Mouse (Mus musculus): ENCODE results near the gene Ern1. TPM values are rescaled to one million over a fixed set of nuclear protein-coding genes. Genes with fewer than 3 reads are reported as not detected.

Gene Ern1
- polyA plus RNA-seq, 1 experiment from 2014 or later: 7.5 TPM

DNA sequence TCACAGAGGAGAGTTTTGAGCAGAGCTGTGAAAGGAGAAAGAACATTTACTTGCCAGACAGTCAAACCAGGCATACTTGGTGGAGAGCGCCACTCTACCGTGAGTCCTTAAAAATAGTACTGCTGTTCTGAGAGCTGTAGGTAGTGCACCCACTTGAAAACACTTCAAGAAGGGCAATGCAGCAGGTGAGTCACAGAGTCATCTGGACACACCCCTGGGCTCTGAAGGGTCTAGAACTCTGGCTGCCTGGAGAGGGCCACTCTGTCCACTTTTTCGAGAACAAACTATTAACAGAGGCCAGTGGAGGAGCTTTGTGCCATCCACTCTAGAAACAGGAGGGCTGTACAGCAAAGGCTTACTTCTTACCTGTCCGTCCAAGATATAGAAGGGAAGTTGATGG is 61.2 kb downstream of the Ern1 start:
- Histone ChIP-seq H3K27me3 (replicated peaks; ENCODE audit: control insufficient read depth, insufficient read depth, low read length) (no peaks in the 10 kb centered on the region), H3K4me3 (ENCODE audit: low read depth, low read length) (no peak overlapping the region), H3K27ac (ENCODE audit: low read depth, low read length) (no peak overlapping the region), H3K4me1 (replicated peaks; ENCODE audit: control insufficient read depth, insufficient read depth, low read length) (no peaks in the 10 kb centered on the region), H3K4me2 (no peak overlapping the region), H3K9me3 (ENCODE audit: control insufficient read depth, low read length) (no peaks in the 10 kb centered on the region), H3K9ac (ENCODE audit: low read depth, low read length) (no peak overlapping the region), H3K36me3 (ENCODE audit: control insufficient read depth, insufficient read depth, low read length) (no peaks in the 10 kb centered on the region)
- 88% methylated on average over 4 of the region's 4 CpGs for WGBS
- DNase-seq (ENCODE audit: low spot score) (no peak), ATAC-seq (replicated peaks; ENCODE audit: low FRiP score) (no peak)

DNA sequence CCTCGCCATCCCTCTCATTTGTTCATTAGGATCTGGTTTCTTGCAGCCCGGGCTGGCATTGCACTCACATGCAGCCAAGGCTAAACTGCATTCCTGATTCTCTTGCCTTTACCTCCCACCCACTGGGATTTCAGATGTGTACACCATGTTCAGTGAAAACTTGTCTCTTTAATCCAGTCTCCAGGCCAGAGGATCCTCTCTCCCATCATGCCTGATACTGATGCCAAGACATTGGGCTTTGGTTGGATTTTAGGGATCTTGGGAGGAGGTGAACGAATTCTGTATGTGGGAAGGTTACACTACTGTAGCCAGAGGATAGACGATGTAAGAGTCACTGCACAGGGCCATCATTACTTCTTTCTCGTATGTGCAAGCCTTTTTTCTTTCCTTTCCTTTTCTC is 62.5 kb downstream of the Ern1 start:
- 91% methylated on average over 5 of the region's 5 CpGs for WGBS
- ATAC-seq (replicated peaks; ENCODE audit: low FRiP score): no peak
- H3K27ac ChIP-seq (ENCODE audit: low read depth, low read length): no peak overlapping the region

DNA sequence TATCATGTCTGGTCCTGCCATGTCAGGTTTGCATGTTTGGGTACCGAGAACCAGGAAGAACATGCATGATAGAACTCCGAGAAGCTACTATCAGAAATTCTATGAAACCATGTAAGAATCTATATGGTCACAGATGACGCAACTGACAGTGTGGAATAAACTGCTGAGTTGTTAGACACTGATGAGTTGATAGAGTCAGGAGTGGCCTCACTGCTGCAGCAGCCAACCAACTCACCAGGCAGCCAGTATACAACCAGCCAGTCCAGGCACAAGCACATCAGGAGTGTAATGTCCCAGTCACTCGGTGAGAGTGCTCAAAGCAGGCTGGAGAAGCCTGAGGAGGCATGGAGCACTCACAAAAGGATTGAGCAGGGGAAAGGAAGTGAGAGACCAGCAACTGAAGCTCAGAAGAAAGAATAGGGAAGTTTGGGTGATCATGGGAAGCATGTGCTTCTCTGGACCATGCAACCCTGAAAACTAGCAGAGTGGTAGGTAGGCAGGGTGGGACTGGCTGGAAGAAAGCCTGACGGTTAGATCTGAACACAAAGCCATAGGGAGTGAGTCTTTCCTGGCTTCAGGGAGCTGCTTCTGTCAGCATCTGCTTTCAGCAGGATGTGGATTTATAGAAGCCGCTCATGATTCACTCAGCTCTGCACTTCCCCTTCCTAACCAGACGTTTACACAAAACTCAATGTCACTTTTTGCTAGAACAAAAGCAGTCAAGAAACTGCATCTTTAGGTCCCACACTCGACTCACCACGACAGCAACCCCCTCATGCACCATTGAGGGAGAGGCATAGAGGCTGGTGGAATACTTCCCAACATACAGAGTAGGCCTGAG is 68.2 kb downstream of the Ern1 start:
- H3K9ac ChIP-seq (ENCODE audit: low read depth, low read length): no peak overlapping the region
- no peak overlapping the region for H3K4me3 ChIP-seq (ENCODE audit: low read depth, low read length)
- H3K4me2 ChIP-seq: no peak overlapping the region
- H3K9me3 ChIP-seq (ENCODE audit: control insufficient read depth, low read length): no peaks in the 10 kb centered on the region
- peaks cover 3% of the 10 kb centered on the region; the same call in 1 of the 2 replicates for H3K4me1 ChIP-seq (replicated peaks; ENCODE audit: control insufficient read depth, insufficient read depth, low read length)
- peak overlapping the region; percentile 47 for H3K27ac ChIP-seq (ENCODE audit: low read depth, low read length)
- H3K27me3 ChIP-seq (replicated peaks; ENCODE audit: control insufficient read depth, insufficient read depth, low read length): no peaks in the 10 kb centered on the region
- ATAC-seq (replicated peaks; ENCODE audit: low FRiP score) (no peak), DNase-seq (ENCODE audit: low spot score) (no peak)
- 0 out of 2 replicates have a peak, but pooled peaks cover 2% of the 10 kb centered on the region for H3K36me3 ChIP-seq (ENCODE audit: control insufficient read depth, insufficient read depth, low read length)
- WGBS: 64% methylated on average over 9 of the region's 9 CpGs

More for the DNA sequence above, 62.5 kb downstream of the Ern1 start:
- Histone ChIP-seq H3K9ac (ENCODE audit: low read depth, low read length) (no peak overlapping the region), H3K27me3 (replicated peaks; ENCODE audit: control insufficient read depth, insufficient read depth, low read length) (no peaks in the 10 kb centered on the region), H3K36me3 (ENCODE audit: control insufficient read depth, insufficient read depth, low read length) (no peaks in the 10 kb centered on the region), H3K4me2 (no peak overlapping the region), H3K9me3 (ENCODE audit: control insufficient read depth, low read length) (no peaks in the 10 kb centered on the region), H3K4me1 (replicated peaks; ENCODE audit: control insufficient read depth, insufficient read depth, low read length) (no peaks in the 10 kb centered on the region), H3K4me3 (ENCODE audit: low read depth, low read length) (no peak overlapping the region)
- DNase-seq (ENCODE audit: low spot score): no peak

DNA sequence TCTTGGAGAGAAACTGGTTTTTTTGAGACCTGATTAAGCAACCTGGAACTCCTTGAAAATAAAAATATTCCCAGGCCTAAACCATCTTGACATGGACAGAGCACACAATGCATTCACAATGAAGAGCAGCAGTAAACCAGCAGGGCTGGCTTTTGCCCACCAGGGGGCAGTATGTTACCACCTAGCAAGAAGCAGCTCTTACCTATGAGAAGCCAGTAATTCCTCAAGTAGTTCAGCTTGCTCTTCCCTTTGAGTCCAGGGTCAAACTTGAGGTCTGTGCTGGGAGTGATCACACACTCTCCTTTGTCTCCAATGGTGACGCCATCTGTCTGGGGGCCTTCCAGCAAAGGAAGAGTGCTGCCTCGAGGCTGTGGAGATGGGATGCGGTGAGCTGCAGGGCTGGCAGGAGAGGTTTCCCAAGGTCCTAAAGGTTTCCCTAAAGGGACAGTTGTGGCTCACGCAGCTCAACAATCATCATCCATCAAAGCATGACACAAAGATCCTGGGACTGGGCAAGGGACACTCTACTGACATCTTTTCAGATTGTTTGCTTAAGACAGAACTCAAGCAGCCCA is 68.9 kb downstream of the Ern1 start:
- Histone ChIP-seq H3K36me3 (ENCODE audit: control insufficient read depth, insufficient read depth, low read length) (0 out of 2 replicates have a peak, but pooled peaks cover 2% of the 10 kb centered on the region), H3K4me3 (ENCODE audit: low read depth, low read length) (no peak overlapping the region), H3K4me1 (replicated peaks; ENCODE audit: control insufficient read depth, insufficient read depth, low read length) (peaks cover 3% of the 10 kb centered on the region; the same call in 1 of the 2 replicates), H3K4me2 (no peak overlapping the region), H3K27me3 (replicated peaks; ENCODE audit: control insufficient read depth, insufficient read depth, low read length) (no peaks in the 10 kb centered on the region), H3K27ac (ENCODE audit: low read depth, low read length) (no peak overlapping the region), H3K9ac (ENCODE audit: low read depth, low read length) (no peak overlapping the region), H3K9me3 (ENCODE audit: control insufficient read depth, low read length) (no peaks in the 10 kb centered on the region)
- peak; percentile 80 for DNase-seq (ENCODE audit: low spot score)
- ATAC-seq (replicated peaks; ENCODE audit: low FRiP score): peak; percentile 47; the same call in 1 of the 2 replicates
- 49% methylated on average over 4 of the region's 4 CpGs for WGBS

DNA sequence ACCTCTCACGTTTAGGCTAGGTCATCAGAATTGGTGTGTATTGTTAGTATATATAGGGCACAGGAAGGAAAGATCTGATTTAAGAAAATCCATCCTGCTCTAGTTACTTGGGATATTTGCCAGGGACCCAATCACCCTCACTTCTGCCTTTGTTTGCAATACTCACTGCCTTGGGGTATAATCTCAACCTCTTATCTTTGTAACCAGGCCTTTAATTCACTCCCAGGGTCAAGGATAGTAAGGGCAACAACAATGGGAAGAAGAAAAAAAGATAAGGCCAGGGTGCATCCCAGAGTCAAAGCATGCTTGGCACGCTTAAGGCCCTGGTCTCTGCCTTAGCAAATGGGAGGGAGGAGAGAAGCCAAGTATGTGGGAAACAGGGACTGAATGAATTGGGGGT is 69.8 kb downstream of the Ern1 start:
- no peak for ATAC-seq (replicated peaks; ENCODE audit: low FRiP score)
- H3K9me3 ChIP-seq (ENCODE audit: control insufficient read depth, low read length): no peaks in the 10 kb centered on the region
- DNase-seq (ENCODE audit: low spot score): no peak
- H3K4me1 ChIP-seq (replicated peaks; ENCODE audit: control insufficient read depth, insufficient read depth, low read length): peaks cover 3% of the 10 kb centered on the region; the same call in 1 of the 2 replicates
- 75% methylated on average over 2 of the region's 2 CpGs for WGBS
- no peak overlapping the region for H3K9ac ChIP-seq (ENCODE audit: low read depth, low read length)
- no peak overlapping the region for H3K27ac ChIP-seq (ENCODE audit: low read depth, low read length)
- no peak overlapping the region for H3K4me3 ChIP-seq (ENCODE audit: low read depth, low read length)
- H3K36me3 ChIP-seq (ENCODE audit: control insufficient read depth, insufficient read depth, low read length): 0 out of 2 replicates have a peak, but pooled peaks cover 2% of the 10 kb centered on the region
- H3K4me2 ChIP-seq: no peak overlapping the region
- no peaks in the 10 kb centered on the region for H3K27me3 ChIP-seq (replicated peaks; ENCODE audit: control insufficient read depth, insufficient read depth, low read length)

DNA sequence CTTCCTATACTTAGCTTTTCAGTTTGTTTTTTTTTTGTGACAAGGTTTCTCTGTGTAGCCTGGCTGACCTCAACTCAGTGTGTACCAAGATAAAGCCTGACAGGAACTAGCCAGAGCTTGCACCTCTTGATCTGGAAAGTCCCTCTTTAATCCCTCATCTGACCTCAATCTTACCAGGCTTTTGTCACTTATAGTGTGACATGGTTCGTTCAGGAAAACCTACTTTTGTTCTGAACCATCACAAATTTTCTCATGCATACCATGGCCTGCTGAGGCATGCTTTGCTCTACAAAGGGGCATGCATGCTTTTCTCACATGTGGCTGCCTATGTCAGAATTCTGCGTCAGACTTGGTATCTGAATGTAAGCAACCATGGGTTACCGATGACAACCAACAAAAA is 71.3 kb downstream of the Ern1 start:
- no peak for ATAC-seq (replicated peaks; ENCODE audit: low FRiP score)
- no peak overlapping the region for H3K27ac ChIP-seq (ENCODE audit: low read depth, low read length)
- 72% methylated on average over 3 of the region's 3 CpGs for WGBS

DNA sequence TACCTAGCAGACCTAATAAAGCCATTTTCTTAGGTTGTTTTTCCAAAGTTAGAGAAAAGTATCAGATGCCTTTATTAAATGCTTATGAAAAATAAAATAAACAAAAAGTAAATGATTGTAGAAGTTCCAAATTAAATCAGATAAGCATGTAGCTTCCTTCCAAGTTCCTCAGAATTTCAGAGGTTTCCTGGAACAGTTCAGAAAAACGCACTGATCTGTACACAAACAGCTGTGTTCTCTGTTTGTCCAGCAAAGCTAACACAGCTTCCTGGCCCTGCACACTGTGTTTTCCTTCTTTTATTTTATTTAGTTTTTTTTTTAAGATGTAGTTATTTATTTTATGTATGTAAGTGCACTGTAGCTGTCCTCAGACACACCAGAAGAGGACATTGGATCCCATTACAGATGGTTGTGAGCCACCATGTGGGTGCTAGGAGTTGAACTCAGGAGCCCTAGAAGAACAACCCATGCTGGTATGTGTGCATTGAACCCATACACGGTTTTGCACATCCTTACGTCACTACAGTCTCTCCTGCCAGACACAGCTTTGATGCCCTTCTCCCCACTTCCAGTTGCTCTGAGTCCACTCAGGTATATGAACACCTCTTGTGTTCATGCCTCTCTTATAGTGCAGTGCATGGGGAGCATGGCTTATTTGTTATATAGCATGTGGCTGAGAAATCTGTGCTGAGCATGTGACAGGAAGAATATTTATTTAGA is 74.9 kb downstream of the Ern1 start:
- Histone ChIP-seq H3K36me3 (ENCODE audit: control insufficient read depth, insufficient read depth, low read length) (peaks cover 5% of the 10 kb centered on the region; the same call in 1 of the 2 replicates), H3K27me3 (replicated peaks; ENCODE audit: control insufficient read depth, insufficient read depth, low read length) (no peaks in the 10 kb centered on the region), H3K9ac (ENCODE audit: low read depth, low read length) (no peak overlapping the region), H3K4me3 (ENCODE audit: low read depth, low read length) (no peak overlapping the region), H3K9me3 (ENCODE audit: control insufficient read depth, low read length) (no peaks in the 10 kb centered on the region), H3K27ac (ENCODE audit: low read depth, low read length) (no peak overlapping the region), H3K4me1 (replicated peaks; ENCODE audit: control insufficient read depth, insufficient read depth, low read length) (no peaks in the 10 kb centered on the region), H3K4me2 (no peak overlapping the region)
- 88% methylated on average over 3 of the region's 3 CpGs for WGBS
- DNase-seq (ENCODE audit: low spot score) (no peak), ATAC-seq (replicated peaks; ENCODE audit: low FRiP score) (no peak)

More for the DNA sequence above, 71.3 kb downstream of the Ern1 start:
- Histone ChIP-seq H3K27me3 (replicated peaks; ENCODE audit: control insufficient read depth, insufficient read depth, low read length) (no peaks in the 10 kb centered on the region), H3K4me1 (replicated peaks; ENCODE audit: control insufficient read depth, insufficient read depth, low read length) (peaks cover 3% of the 10 kb centered on the region; the same call in 1 of the 2 replicates), H3K36me3 (ENCODE audit: control insufficient read depth, insufficient read depth, low read length) (peaks cover 5% of the 10 kb centered on the region; the same call in 1 of the 2 replicates), H3K9me3 (ENCODE audit: control insufficient read depth, low read length) (no peaks in the 10 kb centered on the region), H3K4me2 (no peak overlapping the region), H3K4me3 (ENCODE audit: low read depth, low read length) (no peak overlapping the region), H3K9ac (ENCODE audit: low read depth, low read length) (no peak overlapping the region)
- DNase-seq (ENCODE audit: low spot score): no peak

DNA sequence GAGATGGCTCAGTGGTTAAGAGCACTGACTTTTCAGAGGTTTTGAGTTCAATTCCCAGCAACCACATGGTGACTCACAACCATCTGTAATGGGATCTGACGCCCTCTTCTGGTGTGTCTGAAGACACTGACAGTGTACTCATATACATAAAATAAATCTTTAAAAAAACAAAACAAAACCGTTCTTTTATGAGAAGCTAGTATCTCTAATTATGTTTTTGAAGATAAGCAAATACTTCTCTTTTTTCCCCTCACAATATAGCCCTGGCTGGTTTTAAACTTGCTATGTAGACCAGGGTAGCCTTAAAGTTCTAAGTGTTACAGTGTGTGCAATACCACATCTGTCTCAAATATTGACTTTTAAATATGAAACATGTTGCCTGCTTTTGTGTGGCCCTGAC is 76.5 kb downstream of the Ern1 start:
- peaks cover 7% of the 10 kb centered on the region for H3K36me3 ChIP-seq (ENCODE audit: control insufficient read depth, insufficient read depth, low read length)
- ATAC-seq (replicated peaks; ENCODE audit: low FRiP score): no peak

More for the DNA sequence above, 76.5 kb downstream of the Ern1 start:
- Histone ChIP-seq H3K4me1 (replicated peaks; ENCODE audit: control insufficient read depth, insufficient read depth, low read length) (no peaks in the 10 kb centered on the region), H3K9ac (ENCODE audit: low read depth, low read length) (no peak overlapping the region), H3K9me3 (ENCODE audit: control insufficient read depth, low read length) (no peaks in the 10 kb centered on the region), H3K4me3 (ENCODE audit: low read depth, low read length) (no peak overlapping the region), H3K4me2 (no peak overlapping the region), H3K27me3 (replicated peaks; ENCODE audit: control insufficient read depth, insufficient read depth, low read length) (no peaks in the 10 kb centered on the region), H3K27ac (ENCODE audit: low read depth, low read length) (no peak overlapping the region)
- WGBS: 79% methylated on average over 2 of the region's 2 CpGs
- no peak for DNase-seq (ENCODE audit: low spot score)
